Mouse (Mus musculus) intestine, postnatal 0 days (tissue): ENCODE measurements around the gene Arhgdia. TPM values are rescaled to one million over a fixed set of nuclear protein-coding genes. Genes with fewer than 3 reads are reported as not detected.

ENCODE experiments used
- ATAC-seq: fragments of 200-750 bp; cut with Nextera tagmentation; 2 replicates; pipeline ENCODE4 v1.8.0; 2017; ENCODE audit warnings: mild to moderate bottlenecking, moderate TSS enrichment, moderate library complexity
- H3K27ac ChIP-seq: fragments of 300-500 bp; sonication (generic); 2 replicates; pipeline ENCODE4 v1.5.1; 2014; ENCODE audit warnings: mild to moderate bottlenecking, low read depth, low read length, moderate library complexity
- H3K27me3 ChIP-seq: fragments of 300-500 bp; sonication (generic); replicated peaks from 2 replicates; pipeline ENCODE4 v1.6.1; 2014; ENCODE audit warnings: low read length, mixed read lengths; ENCODE audit not compliant: control insufficient read depth, insufficient read depth
- H3K36me3 ChIP-seq: fragments of 300-500 bp; sonication (generic); 2 replicates; pipeline ENCODE4 v1.6.1; 2014; ENCODE audit warnings: mild to moderate bottlenecking, moderate library complexity; ENCODE audit not compliant: control insufficient read depth, insufficient read depth
- H3K4me1 ChIP-seq: fragments of 300-500 bp; sonication (generic); replicated peaks from 2 replicates; pipeline ENCODE4 v1.6.1; 2014; ENCODE audit warnings: antibody characterized with exemption, low read length, mixed read lengths; ENCODE audit not compliant: control insufficient read depth, insufficient read depth
- H3K4me2 ChIP-seq: fragments of 300-500 bp; sonication (generic); replicated peaks from 2 replicates; pipeline ENCODE4 v1.6.1; 2014; ENCODE audit warnings: low read depth, mild to moderate bottlenecking, moderate library complexity
- H3K4me3 ChIP-seq: fragments of 300-500 bp; sonication (generic); 2 replicates; pipeline ENCODE4 v1.5.1; 2014; ENCODE audit warnings: low read depth, low read length
- H3K9ac ChIP-seq: fragments of 300-500 bp; sonication (generic); 2 replicates; pipeline ENCODE4 v1.6.1; 2014; ENCODE audit warnings: mild to moderate bottlenecking, low read depth, low read length
- H3K9me3 ChIP-seq: fragments of 300-500 bp; sonication (generic); 2 replicates; pipeline ENCODE4 v1.6.1; 2016; ENCODE audit warnings: mixed run types; ENCODE audit not compliant: control insufficient read depth
- CTCF ChIP-seq: sonication (generic); IDR thresholded peaks from 2 replicates; pipeline ENCODE4 v1.5.1; 2016; ENCODE audit warnings: low read depth, mild to moderate bottlenecking, control low read depth, antibody characterized with exemption, moderate library complexity
- WGBS: fragments of 180-500 bp; shearing (Covaris S2); extraction: QIAGEN DNeasy Blood & Tissue Kit; methylation state at CpG from one replicate; pipeline ENCODE4 v1.1.7; 2014; 5-methylcytosine and 5-hydroxymethylcytosine counted together
- polyA plus RNA-seq: library from polyadenylated mRNA; unstranded; fragments of >200 nt; fragmentation: Nextera tagmentation; extraction: Ambion mirVana; gene quantifications from 2 replicates; pipeline ENCODE4 v1.2.1, GENCODE M21; 2015

The Arhgdia gene
- polyA plus RNA-seq, 1 experiment from 2014 or later: 493 TPM

DNA sequence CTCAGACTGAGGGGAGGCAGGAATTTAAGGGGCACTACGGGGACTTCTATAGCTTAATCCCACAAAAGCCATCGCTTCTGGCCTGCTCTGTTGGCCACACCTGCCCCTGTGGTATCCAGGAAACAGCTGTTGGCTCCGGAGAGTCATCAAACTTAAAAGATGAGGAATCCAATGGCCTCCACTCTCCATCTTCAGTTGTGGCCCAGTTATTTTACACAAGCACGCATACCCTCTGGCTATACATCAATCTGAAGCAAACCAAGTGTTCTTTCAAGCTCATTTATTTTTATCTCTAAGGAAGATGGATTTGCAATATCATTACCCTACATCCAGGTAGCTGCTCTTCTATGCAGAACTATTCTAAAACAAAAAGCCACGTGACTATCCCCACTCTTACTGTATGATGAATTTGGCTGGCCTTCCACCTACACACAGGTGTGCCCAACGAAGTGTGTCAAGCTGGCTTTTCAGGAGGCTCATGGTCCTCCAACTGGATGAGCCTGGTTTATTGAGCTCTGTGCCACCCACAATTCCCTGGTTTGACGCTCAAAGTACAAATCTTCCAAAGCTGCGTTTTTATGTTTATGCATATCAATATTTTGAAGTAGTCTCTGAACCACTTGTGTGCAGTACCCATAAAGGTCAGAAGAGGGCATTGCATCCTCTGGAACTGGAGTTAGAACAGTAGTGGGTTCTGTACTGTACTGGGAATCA is 1.0 kb upstream of the Arhgdia start:
- no peak for ATAC-seq
- peak overlapping the region; percentile 99 for H3K27ac ChIP-seq
- peak overlapping the region; percentile 85 for H3K4me3 ChIP-seq
- peak overlapping the region; percentile 86 for H3K4me2 ChIP-seq
- TF ChIP-seq CTCF: peak; percentile 72
- 70% methylated on average over 8 of the region's 8 CpGs for WGBS
- H3K4me1 ChIP-seq: 0 out of 2 replicates have a peak, but pooled peaks cover 14% of the 10 kb centered on the region
- H3K36me3 ChIP-seq: peaks cover 37% of the 10 kb centered on the region
- H3K9ac ChIP-seq: peak overlapping the region; percentile 100; the same call in 1 of the 2 replicates
- H3K27me3 ChIP-seq: no peaks in the 10 kb centered on the region
- H3K9me3 ChIP-seq: no peaks in the 10 kb centered on the region

- Histone ChIP-seq H3K27ac (peak overlapping the region; percentile 99), H3K27me3 (no peaks in the 10 kb centered on the region), H3K4me2 (peak overlapping the region; percentile 86), H3K4me3 (peak overlapping the region; percentile 85), H3K4me1 (peaks cover 22% of the 10 kb centered on the region; the same call in 1 of the 2 replicates), H3K36me3 (peaks cover 34% of the 10 kb centered on the region), H3K9ac (peak overlapping the region; percentile 100), H3K9me3 (no peaks in the 10 kb centered on the region)
- ATAC-seq: peak; percentile 36
- 0% methylated on average over 28 of the region's 44 CpGs for WGBS
- TF ChIP-seq CTCF: no peak
Observed at GRCm38 (mm10) chr11:120580871-120581331, 523 bp downstream of the Arhgdia start.

DNA sequence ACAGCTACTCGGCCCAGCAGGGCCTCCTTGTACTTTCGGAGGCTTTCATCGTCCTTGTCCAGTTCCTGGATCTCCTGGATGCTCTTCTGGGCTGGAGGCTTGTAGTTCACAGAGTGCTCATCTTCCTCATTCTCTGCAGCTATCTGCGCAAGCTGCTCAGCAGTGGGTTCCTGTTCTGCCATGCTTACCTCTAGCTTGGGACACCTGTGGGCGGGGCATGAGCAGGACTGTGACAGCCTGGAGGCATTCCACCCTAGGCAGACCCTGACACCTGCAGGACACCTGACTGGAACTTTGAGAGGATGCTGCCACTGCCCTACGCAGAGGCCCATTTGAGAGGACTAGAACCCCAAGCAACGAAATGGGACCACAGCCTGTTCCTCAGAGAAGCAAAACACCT is 1.2 kb downstream of the Arhgdia start:
- Histone ChIP-seq H3K4me3 (peak overlapping the region; percentile 85), H3K4me2 (peak overlapping the region; percentile 86), H3K27me3 (no peaks in the 10 kb centered on the region), H3K27ac (peak overlapping the region; percentile 99), H3K9me3 (no peaks in the 10 kb centered on the region), H3K4me1 (peaks cover 22% of the 10 kb centered on the region; the same call in 1 of the 2 replicates), H3K9ac (peak overlapping the region; percentile 100), H3K36me3 (peaks cover 30% of the 10 kb centered on the region)
- TF ChIP-seq CTCF: no peak
- WGBS: 40% methylated on average over 7 of the region's 7 CpGs
- no peak for ATAC-seq

- no peak for ATAC-seq
- WGBS: 54% methylated on average over 15 of the region's 15 CpGs
- H3K9me3 ChIP-seq: no peaks in the 10 kb centered on the region
- peak overlapping the region; percentile 99 for H3K27ac ChIP-seq
- H3K36me3 ChIP-seq: peaks cover 27% of the 10 kb centered on the region
- H3K4me1 ChIP-seq: peaks cover 22% of the 10 kb centered on the region; the same call in 1 of the 2 replicates
- peak overlapping the region; percentile 86 for H3K4me2 ChIP-seq
- no peaks in the 10 kb centered on the region for H3K27me3 ChIP-seq
- TF ChIP-seq CTCF: peak; percentile 87
- peak overlapping the region; percentile 100 for H3K9ac ChIP-seq
- peak overlapping the region; percentile 85 for H3K4me3 ChIP-seq
Observed at GRCm38 (mm10) chr11:120579316-120580107, 1.9 kb downstream of the Arhgdia start.

DNA sequence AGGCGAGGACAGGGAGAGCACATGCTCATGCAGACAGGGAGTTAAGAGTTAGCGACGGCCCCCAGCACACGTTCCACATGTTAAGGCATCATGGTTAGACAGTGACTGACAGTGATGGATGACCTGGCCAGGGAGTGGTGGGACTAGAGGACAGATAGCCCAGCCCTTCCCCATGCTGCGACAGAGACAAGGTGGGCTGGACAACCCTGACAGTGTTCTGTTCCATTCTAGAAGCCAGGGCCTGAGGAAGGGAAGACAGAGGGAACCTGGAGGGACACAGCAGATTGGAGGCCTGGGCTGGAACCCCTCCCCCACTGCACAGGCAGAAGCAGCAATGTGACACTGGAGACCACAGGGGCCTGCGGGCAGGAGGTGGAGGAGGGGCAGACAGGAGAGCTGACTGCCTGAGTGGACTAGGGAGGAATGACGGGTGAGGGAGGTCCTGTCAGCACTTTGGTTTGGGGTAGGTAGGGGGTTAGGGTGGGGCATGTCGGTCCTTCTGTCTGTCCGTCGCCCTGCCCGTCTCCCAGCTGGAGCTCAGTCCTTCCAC is 2.7 kb downstream of the Arhgdia start:
- TF ChIP-seq CTCF: no peak
- peaks cover 27% of the 10 kb centered on the region for H3K36me3 ChIP-seq
- WGBS: 79% methylated on average over 11 of the region's 11 CpGs
- no peaks in the 10 kb centered on the region for H3K27me3 ChIP-seq
- H3K4me3 ChIP-seq: no peak overlapping the region
- peaks cover 22% of the 10 kb centered on the region; the same call in 1 of the 2 replicates for H3K4me1 ChIP-seq
- H3K4me2 ChIP-seq: no peak overlapping the region
- ATAC-seq: no peak
- H3K9me3 ChIP-seq: no peaks in the 10 kb centered on the region
- no peak overlapping the region for H3K9ac ChIP-seq
- peak overlapping the region; percentile 99 for H3K27ac ChIP-seq
